Mouse (Mus musculus) kidney, postnatal 10 days (tissue): ENCODE results near the gene Gm21637.
"Not testable (repeated sequence)": the region's sequence is repeated elsewhere in the genome, so short reads cannot be mapped to it uniquely, and the experiment has no call there.

ENCODE experiments used
- DNase-seq: peaks from one replicate; pipeline ENCODE4 v3.0.0; 2021; ENCODE audit warnings: mixed read lengths

Gene Gm21637

GRCm38 (mm10) chrX:31961744-31962143, at the start of gene Gm21637:
TSS of gene Gm21637 (plus strand) at chrX:31962044.
- not testable (repeated sequence) for DNase-seq
